ENCODE assay signal across 9 mouse cellular contexts in genomic region chr12:103348506-103348905, GRCm38 (mm10). TPM values are rescaled to one million over a fixed set of nuclear protein-coding genes. Genes with fewer than 3 reads are reported as not detected.
DNase-seq lines count a peak whose midpoint lies in the region; ATAC-seq and TF ChIP-seq lines count a peak whose summit lies in the region.
"Had no signal": no experiment of that assay in that cellular context is flagged by ENCODE, and none has a peak within 500 bp of the region (broad histone marks: within the 10 kb centered on the region; RNA-seq: fewer than 3 reads in every experiment).

No protein-coding gene starts in this region.

- TF ChIP-seq POLR2A in MEL (IDR thresholded peaks at IDR 0.05; ENCODE audit: control insufficient read depth in 1 of 2, insufficient read depth in 1 of 2, low read depth in 1 of 2, low read length in 2 of 2, poor library complexity in 1 of 2), result no peak

- no peaks in the 10 kb centered on the region for H3K79me2 ChIP-seq in MEL (ENCODE audit: control insufficient read depth, insufficient read depth, low read length, poor library complexity)

- TF ChIP-seq CTCF in MEL (IDR thresholded peaks at IDR 0.05 in 2 of 3, conservative IDR thresholded peaks at IDR 0.05 in 1 of 3; ENCODE audit: control insufficient read depth in 1 of 3, insufficient read depth in 1 of 3, low read depth in 2 of 3, low read length in 3 of 3, poor library complexity in 1 of 3, severe bottlenecking in 1 of 3), result peak; percentile 84 to 97 (median 90)

- H3K27me3 ChIP-seq in MEL (ENCODE audit: control insufficient read depth in 1 of 2, insufficient read depth in 2 of 2, low read length in 2 of 2), result no peaks in the 10 kb centered on the region
- no peaks in the 10 kb centered on the region for H3K27me3 ChIP-seq in forebrain, embryonic 11.5 days (ENCODE audit: control insufficient read depth, insufficient read depth, low read length)
- H3K27me3 ChIP-seq in hindbrain, embryonic 12.5 days, result 0 out of 2 replicates have a peak, but pooled peaks cover 2% of the 10 kb centered on the region
- H3K27me3 ChIP-seq: limb, embryonic 13.5 days had no signal

- H3K4me3 ChIP-seq in MEL (ENCODE audit: control insufficient read depth in 1 of 2, insufficient read depth in 1 of 2, low read depth in 2 of 2, low read length in 2 of 2), result no peak overlapping the region
- no peak overlapping the region for H3K4me3 ChIP-seq in forebrain, embryonic 11.5 days (ENCODE audit: low read depth, low read length)
- no peak overlapping the region for H3K4me3 ChIP-seq in hindbrain, embryonic 12.5 days
- H3K4me3 ChIP-seq: limb, embryonic 13.5 days had no signal

- H3K9me3 ChIP-seq in MEL (replicated peaks; ENCODE audit: insufficient read depth, low read length), result no peaks in the 10 kb centered on the region
- no peaks in the 10 kb centered on the region for H3K9me3 ChIP-seq in forebrain, embryonic 11.5 days (ENCODE audit: control insufficient read depth, low read length)
- H3K9me3 ChIP-seq in hindbrain, embryonic 12.5 days (replicated peaks), result no peaks in the 10 kb centered on the region
- H3K9me3 ChIP-seq: limb, embryonic 13.5 days had no signal

- WGBS in forebrain, embryonic 11.5 days, result 10% methylated on average over 3 of the region's 3 CpGs
- 4% methylated on average over 3 of the region's 3 CpGs for WGBS in hindbrain, embryonic 12.5 days

- peaks cover 0 to 8% of the 10 kb centered on the region in 2 experiments; a peak in 2 of 4 replicates for H3K4me1 ChIP-seq in MEL (ENCODE audit: control insufficient read depth in 1 of 2, insufficient read depth in 2 of 2, low read length in 2 of 2)
- no peaks in the 10 kb centered on the region for H3K4me1 ChIP-seq in forebrain, embryonic 11.5 days (replicated peaks; ENCODE audit: control insufficient read depth, insufficient read depth, low read length)
- peaks cover 3% of the 10 kb centered on the region; the same call in 1 of the 2 replicates for H3K4me1 ChIP-seq in hindbrain, embryonic 12.5 days
- H3K4me1 ChIP-seq: limb, embryonic 13.5 days had no signal

- peak; percentile 80 for DNase-seq in MEL (ENCODE audit: low read depth, low spot score)
- DNase-seq in c-Kit-negative CD71-positive TER-119-positive erythroid progenitor cells, embryonic 14.5 days (ENCODE audit: low read depth, low spot score), result peak; percentile 49
- DNase-seq in forebrain, embryonic 11.5 days (ENCODE audit: low spot score), result peak; percentile 87
- peak; percentile 51 to 87 for DNase-seq in layer of hippocampus, adult 8-10 months (ENCODE audit: low spot score in 2 of 2)
- peak; percentile 84 for DNase-seq in lung, postnatal 10 days
- peak; percentile 81 for DNase-seq in retina, postnatal 7 days (ENCODE audit: low read depth, low spot score)
- DNase-seq in thymus, postnatal 4 days, result peak; percentile 94

- H3K27ac ChIP-seq in MEL (ENCODE audit: control insufficient read depth, low read depth, low read length), result no peak overlapping the region
- H3K27ac ChIP-seq in forebrain, embryonic 11.5 days (ENCODE audit: low read depth, low read length), result no peak overlapping the region
- H3K27ac ChIP-seq in hindbrain, embryonic 12.5 days, result no peak overlapping the region
- H3K27ac ChIP-seq: limb, embryonic 13.5 days had no signal

- TF ChIP-seq EP300 in MEL (IDR thresholded peaks at IDR 0.05; ENCODE audit: low read depth in 1 of 2, low read length in 2 of 2), result no peak

- 0 out of 2 replicates have a peak, but pooled peaks have one; percentile 22 for ATAC-seq in forebrain, embryonic 11.5 days (replicated peaks; ENCODE audit: low FRiP score)
- ATAC-seq in hindbrain, embryonic 12.5 days (ENCODE audit: low FRiP score), result 0 out of 2 replicates have a peak, but pooled peaks have one; percentile 12

- no peak overlapping the region for H3K9ac ChIP-seq in MEL (ENCODE audit: control insufficient read depth, low read depth, low read length, poor library complexity, severe bottlenecking)
- H3K9ac ChIP-seq in forebrain, embryonic 11.5 days (ENCODE audit: low read length), result no peak overlapping the region
- no peak overlapping the region for H3K9ac ChIP-seq in hindbrain, embryonic 12.5 days
- H3K9ac ChIP-seq: limb, embryonic 13.5 days had no signal

- no peak overlapping the region for H3K4me2 ChIP-seq in forebrain, embryonic 11.5 days (ENCODE audit: low read depth, low read length, severe bottlenecking)
- no peak overlapping the region for H3K4me2 ChIP-seq in hindbrain, embryonic 12.5 days (replicated peaks)
- H3K4me2 ChIP-seq: limb, embryonic 13.5 days had no signal

- TF ChIP-seq RAD21 in MEL (IDR thresholded peaks at IDR 0.05; ENCODE audit: low read depth, low read length), result peak; percentile 86

- H3K36me3 ChIP-seq in MEL (ENCODE audit: control insufficient read depth in 1 of 2, insufficient read depth in 2 of 2, low read length in 2 of 2), result peaks cover 0 to 4% of the 10 kb centered on the region in 2 experiments; a peak in 2 of 4 replicates
- no peaks in the 10 kb centered on the region for H3K36me3 ChIP-seq in forebrain, embryonic 11.5 days (ENCODE audit: control insufficient read depth, insufficient read depth, low read length)
- H3K36me3 ChIP-seq in hindbrain, embryonic 12.5 days, result no peaks in the 10 kb centered on the region
- H3K36me3 ChIP-seq: limb, embryonic 13.5 days had no signal

TF ChIP-seq in MEL, 35 proteins besides CTCF, POLR2A, EP300 and RAD21 (continues in another document):
- TF ChIP-seq NELFE (IDR thresholded peaks at IDR 0.05; ENCODE audit: low read depth, low read length) (no peak), MAZ (IDR thresholded peaks at IDR 0.05; ENCODE audit: low read depth, low read length) (no peak), ZKSCAN1 (IDR thresholded peaks at IDR 0.05; ENCODE audit: low read depth, low read length) (no peak), HCFC1 (IDR thresholded peaks at IDR 0.05; ENCODE audit: low read depth, low read length) (no peak), RCOR1 (IDR thresholded peaks at IDR 0.05; ENCODE audit: low read depth, low read length) (no peak), SIN3A (IDR thresholded peaks at IDR 0.05; ENCODE audit: low read length) (no peak), BHLHE40 (IDR thresholded peaks at IDR 0.05; ENCODE audit: borderline replicate concordance, low read depth, low read length) (no peak), TBP (IDR thresholded peaks at IDR 0.05; ENCODE audit: low read depth, low read length) (no peak), POLR2AphosphoS5 (IDR thresholded peaks at IDR 0.05; ENCODE audit: borderline replicate concordance, low read depth, low read length) (no peak), USF2 (IDR thresholded peaks at IDR 0.05; ENCODE audit: borderline replicate concordance in 1 of 2, insufficient read depth in 1 of 2, low read depth in 1 of 2, low read length in 2 of 2) (no peak), MAFK (IDR thresholded peaks at IDR 0.05; ENCODE audit: borderline replicate concordance, low read depth, low read length) (no peak), POLR2AphosphoS2 (IDR thresholded peaks at IDR 0.05; ENCODE audit: low read length) (no peak), ETS1 (IDR thresholded peaks at IDR 0.05; ENCODE audit: low read depth, low read length) (no peak), ZNF384 (IDR thresholded peaks at IDR 0.05; ENCODE audit: low read depth, low read length) (no peak), SMC3 (IDR thresholded peaks at IDR 0.05; ENCODE audit: low read depth, low read length) (peak; percentile 90), GABPA (IDR thresholded peaks at IDR 0.05; ENCODE audit: low read depth, low read length) (no peak), MAX (IDR thresholded peaks at IDR 0.05; ENCODE audit: low read length) (peak; percentile 81), E2F4 (IDR thresholded peaks at IDR 0.05; ENCODE audit: borderline replicate concordance, low read depth, low read length) (no peak), CHD1 (IDR thresholded peaks at IDR 0.05; ENCODE audit: low read depth, low read length) (no peak), TCF12 (IDR thresholded peaks at IDR 0.05; ENCODE audit: low read depth, low read length) (no peak), ELF1 (IDR thresholded peaks at IDR 0.05; ENCODE audit: low read depth, low read length) (no peak), MXI1 (IDR thresholded peaks at IDR 0.05; ENCODE audit: low read depth, low read length) (no peak), MYB (IDR thresholded peaks at IDR 0.05; ENCODE audit: low read depth, low read length) (no peak)

RNA-seq across cellular contexts. Expression of gene Asb2, which starts 7.3 kb away (rescaled TPM):
- not detected in 2 replicates for total RNA-seq in MEL (2012; rRNA removed)
- under 1 TPM in 1 of 2 experiments, not detected in 1; 0.18 TPM for polyA plus RNA-seq in MEL (2012; ENCODE audit: insufficient read depth in 1 of 2, insufficient read length in 2 of 2, low read depth in 1 of 2, low replicate concordance in 2 of 2, missing spikeins in 1 of 2)
- 0.35 and 0.40 TPM in 2 replicates for polyA plus RNA-seq in forebrain, embryonic 11.5 days (2014; fragmentation: Nextera tagmentation; extraction: Ambion mirVana)
- polyA plus RNA-seq in hindbrain, embryonic 12.5 days (2016; fragmentation: Nextera tagmentation; extraction: Ambion mirVana), result 0.71 and 2.0 TPM in 2 replicates
- 1 to 10 TPM; 2.3 to 3.4 (median 2.6) TPM for total RNA-seq in layer of hippocampus, adult 8-10 months (2022)

RNA-seq across cellular contexts. Expression of gene Fam181a, which starts 37.7 kb away (rescaled TPM):
- not detected in 2 replicates for total RNA-seq in MEL (2012; rRNA removed)
- not detected for polyA plus RNA-seq in MEL (2012; ENCODE audit: insufficient read depth in 1 of 2, insufficient read length in 2 of 2, low read depth in 1 of 2, low replicate concordance in 2 of 2, missing spikeins in 1 of 2)
- 27.3 and 28.5 TPM in 2 replicates for polyA plus RNA-seq in forebrain, embryonic 11.5 days (2014; fragmentation: Nextera tagmentation; extraction: Ambion mirVana)
- 13.6 and 14.4 TPM in 2 replicates for polyA plus RNA-seq in hindbrain, embryonic 12.5 days (2016; fragmentation: Nextera tagmentation; extraction: Ambion mirVana)
- total RNA-seq in layer of hippocampus, adult 8-10 months (2022), result 1 to 10 TPM; 2.0 to 3.3 (median 2.3) TPM

RNA-seq across cellular contexts. Expression of gene Otub2, which starts 40.0 kb away (rescaled TPM):
- 8.4 and 10.1 TPM in 2 replicates for total RNA-seq in MEL (2012; rRNA removed)
- polyA plus RNA-seq in MEL (2012; ENCODE audit: insufficient read depth in 1 of 2, insufficient read length in 2 of 2, low read depth in 1 of 2, low replicate concordance in 2 of 2, missing spikeins in 1 of 2), result 100 to 1,000 TPM in 1 of 2 experiments, 10 to 100 TPM in 1; 12.3 to 126 TPM
- 12.7 and 15.0 TPM in 2 replicates for polyA plus RNA-seq in forebrain, embryonic 11.5 days (2014; fragmentation: Nextera tagmentation; extraction: Ambion mirVana)
- 16.9 TPM in 2 replicates for polyA plus RNA-seq in hindbrain, embryonic 12.5 days (2016; fragmentation: Nextera tagmentation; extraction: Ambion mirVana)
- total RNA-seq in layer of hippocampus, adult 8-10 months (2022), result 10 to 100 TPM; 26.6 to 51.6 (median 39.1) TPM

RNA-seq across cellular contexts. Expression of gene 9330161L09Rik, which starts 59.1 kb away (rescaled TPM):
- total RNA-seq in MEL (2012; rRNA removed), result 0.98 and 2.1 TPM in 2 replicates
- 1 to 10 TPM in 1 of 2 experiments, not detected in 1; 1.8 TPM for polyA plus RNA-seq in MEL (2012; ENCODE audit: insufficient read depth in 1 of 2, insufficient read length in 2 of 2, low read depth in 1 of 2, low replicate concordance in 2 of 2, missing spikeins in 1 of 2)
- polyA plus RNA-seq in forebrain, embryonic 11.5 days (2014; fragmentation: Nextera tagmentation; extraction: Ambion mirVana), result 1.1 and 1.2 TPM in 2 replicates
- polyA plus RNA-seq in hindbrain, embryonic 12.5 days (2016; fragmentation: Nextera tagmentation; extraction: Ambion mirVana), result 0.79 and 1.3 TPM in 2 replicates
- 1 to 10 TPM; 1.9 to 4.8 (median 2.9) TPM for total RNA-seq in layer of hippocampus, adult 8-10 months (2022)

Comparison
In these comparisons a context has a peak if more than half of its experiments do, and no peak if none do; other contexts are left out.
1. RNA of gene Fam181a, which starts 37.7 kb away (polyA plus RNA-seq): 27.3 to 28.5 TPM in forebrain, embryonic 11.5 days and 13.6 to 14.4 TPM in hindbrain, embryonic 12.5 days; not detected in MEL; every median in the first group is over 10 times any median in the second.
2. Peak in every context shown above with its lines, with median percentiles within 50 percentile points of each other: DNase-seq.